Mouse (Mus musculus) ES-E14 (cell line): ENCODE measurements around the gene Sh3gl2.

Source experiments
- CHD2 ChIP-seq: IDR thresholded peaks from 2 replicates; pipeline ENCODE4 v1.6.1; 2014; ENCODE audit warnings: mild to moderate bottlenecking, low read depth, low read length, inconsistent platforms
- HCFC1 ChIP-seq: IDR thresholded peaks from 2 replicates; pipeline ENCODE4 v1.6.1; 2012; ENCODE audit warnings: low read length, inconsistent platforms, borderline replicate concordance; ENCODE audit not compliant: insufficient read depth
- MAFK ChIP-seq: IDR thresholded peaks from 2 replicates; pipeline ENCODE4 v1.6.1; 2014; ENCODE audit warnings: mild to moderate bottlenecking, low read depth, low read length, inconsistent platforms; ENCODE audit not compliant: insufficient read depth
- ZC3H11A ChIP-seq: IDR thresholded peaks from 2 replicates; pipeline ENCODE4 v1.6.1; 2012; ENCODE audit warnings: low read depth, mild to moderate bottlenecking, inconsistent platforms, low read length, borderline replicate concordance
- ZNF384 ChIP-seq: IDR thresholded peaks from 2 replicates; pipeline ENCODE4 v1.6.1; 2012; ENCODE audit warnings: low read depth, low read length, inconsistent platforms

GRCm38 (mm10) chr4:85591037-85591436 is 386.1 kb downstream of the Sh3gl2 start:
- TF ChIP-seq MAFK, result no peak
- TF ChIP-seq ZNF384, result no peak
- TF ChIP-seq HCFC1, result no peak
- no peak for TF ChIP-seq ZC3H11A
- TF ChIP-seq CHD2, result no peak
